Mouse (Mus musculus) layer of hippocampus, adult 9-11 months (tissue): ENCODE results near the gene Ccdc15.

Experiments
- DNase-seq: peaks from one replicate; pipeline ENCODE4 v3.0.0; 2022

Gene Ccdc15

DNA sequence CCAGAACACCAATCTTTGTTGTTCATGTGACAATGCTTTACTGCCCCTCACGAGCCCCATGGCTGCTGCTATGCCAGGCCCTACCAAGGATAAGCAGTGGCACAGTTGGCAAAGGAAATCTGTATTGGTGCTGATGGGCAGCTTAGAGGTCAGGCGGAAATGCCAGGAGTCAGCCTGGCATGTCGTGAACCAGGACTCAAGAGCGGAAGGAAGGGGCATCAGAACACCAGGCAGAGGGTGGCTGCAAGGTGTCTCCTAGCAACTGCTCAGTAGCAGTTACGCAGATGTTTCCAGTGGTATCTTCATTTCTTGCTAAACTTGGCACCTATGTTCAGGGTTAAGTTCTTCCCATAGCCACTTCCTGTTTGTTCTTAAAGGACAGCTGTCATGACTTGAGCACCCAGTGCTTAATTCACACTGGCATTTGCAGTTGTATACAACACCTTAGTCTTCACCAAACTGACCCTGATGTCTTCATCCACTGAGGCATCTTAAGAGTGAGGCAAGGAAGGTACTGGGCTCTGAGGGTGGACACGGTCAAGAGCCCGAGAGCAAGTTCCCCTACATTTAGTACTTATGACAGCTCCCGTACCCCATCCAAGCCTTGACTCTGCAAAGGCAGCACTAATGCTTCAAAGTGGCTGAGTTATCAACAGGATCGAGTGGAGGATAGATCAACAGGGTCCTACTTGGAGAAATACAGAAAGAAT, 117.6 kb downstream of the Ccdc15 start:
- DNase-seq, result no peak

DNA sequence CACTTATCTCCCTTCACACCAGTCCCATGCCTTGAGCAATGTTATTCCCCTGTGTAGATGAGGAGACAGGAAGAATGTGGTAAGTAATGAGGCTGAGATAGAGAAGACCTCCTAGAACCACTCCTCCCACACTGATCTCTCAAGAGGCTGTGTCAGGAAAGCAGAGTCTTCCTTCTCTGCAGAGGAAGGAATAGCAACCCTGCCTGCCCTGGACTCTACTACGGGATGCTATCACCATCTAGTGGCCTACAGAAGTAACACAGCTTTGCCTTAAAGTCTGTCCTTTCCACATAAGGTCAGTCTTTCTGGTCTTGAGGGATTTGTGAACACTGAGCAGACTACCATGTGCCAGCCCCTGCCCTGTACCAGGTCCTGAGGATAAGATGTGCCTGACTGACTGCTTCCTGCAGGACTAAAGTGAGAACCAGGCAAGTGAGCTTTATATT, 118.3 kb downstream of the Ccdc15 start:
- DNase-seq, result peak; percentile 57
